Mouse (Mus musculus) megakaryocyte, embryonic 14.5 days (primary cell): ENCODE measurements around the gene Pip5k1b. TPM values are rescaled to one million over a fixed set of nuclear protein-coding genes. Genes with fewer than 3 reads are reported as not detected.
A peak's percentile ranks its signal among the peaks of the same experiment; 100 is the strongest.

Experiments used
- H3K27me3 ChIP-seq: replicated peaks from 2 replicates; pipeline ENCODE3; 2012; ENCODE audit warnings: inconsistent platforms
- H3K36me3 ChIP-seq: replicated peaks from 2 replicates; pipeline ENCODE3; 2012; ENCODE audit warnings: low read length, inconsistent platforms, mixed read lengths
- H3K4me1 ChIP-seq: 2 replicates; pipeline ENCODE4 v1.6.1; 2012; ENCODE audit warnings: inconsistent platforms
- H3K4me3 ChIP-seq: replicated peaks from 2 replicates; pipeline ENCODE3; 2012; ENCODE audit warnings: moderate library complexity, mild to moderate bottlenecking, inconsistent platforms
- H3K9me3 ChIP-seq: 2 replicates; pipeline ENCODE4 v1.6.1; 2012; ENCODE audit warnings: inconsistent platforms
- FLI1 ChIP-seq: IDR thresholded peaks from 2 replicates; pipeline ENCODE4 v1.6.1; 2012; ENCODE audit warnings: low read length, inconsistent platforms, mixed read lengths
- GATA1 ChIP-seq: IDR thresholded peaks from 3 replicates; pipeline ENCODE4 v1.6.1; 2012; ENCODE audit warnings: mixed read lengths, low read length, inconsistent platforms, borderline replicate concordance
- polyA plus RNA-seq: library from polyadenylated mRNA; stranded (reverse); fragments of >175 nt; gene quantifications from 2 replicates; pipeline ENCODE4 v1.2.3, GENCODE M21; 2012; ENCODE audit warnings: low replicate concordance; ENCODE audit not compliant: insufficient read depth

The Pip5k1b gene
- polyA plus RNA-seq, 1 experiment = 8.0 TPM

GRCm38 (mm10) chr19:24452441-24452898 is 103.2 kb downstream of the Pip5k1b start:
- H3K4me3 ChIP-seq = peak overlapping the region; percentile 62
- no peaks in the 10 kb centered on the region for H3K9me3 ChIP-seq
- no peaks in the 10 kb centered on the region for H3K27me3 ChIP-seq
- H3K36me3 ChIP-seq = peaks cover 26% of the 10 kb centered on the region
- H3K4me1 ChIP-seq = peaks cover 73% of the 10 kb centered on the region
- TF ChIP-seq GATA1 (no peak), FLI1 (no peak)

- Histone ChIP-seq H3K4me3 (no peak overlapping the region), H3K9me3 (no peaks in the 10 kb centered on the region), H3K27me3 (no peaks in the 10 kb centered on the region), H3K4me1 (peaks cover 72% of the 10 kb centered on the region), H3K36me3 (peaks cover 21% of the 10 kb centered on the region)
- TF ChIP-seq FLI1 (no peak), GATA1 (no peak)
These were observed 104.0 kb downstream of the Pip5k1b start for GRCm38 (mm10) chr19:24451626-24452025.

GRCm38 (mm10) chr19:24450740-24451139 is 104.9 kb downstream of the Pip5k1b start:
- no peaks in the 10 kb centered on the region for H3K9me3 ChIP-seq
- peaks cover 14% of the 10 kb centered on the region for H3K36me3 ChIP-seq
- peaks cover 70% of the 10 kb centered on the region for H3K4me1 ChIP-seq
- TF ChIP-seq FLI1 (no peak), GATA1 (no peak)
- no peak overlapping the region for H3K4me3 ChIP-seq
- no peaks in the 10 kb centered on the region for H3K27me3 ChIP-seq

GRCm38 (mm10) chr19:24444322-24444721 is 111.3 kb downstream of the Pip5k1b start:
- TF ChIP-seq FLI1 (no peak), GATA1 (no peak)
- H3K4me3 ChIP-seq = no peak overlapping the region
- peaks cover 29% of the 10 kb centered on the region for H3K36me3 ChIP-seq
- H3K9me3 ChIP-seq = no peaks in the 10 kb centered on the region
- H3K4me1 ChIP-seq = peaks cover 32% of the 10 kb centered on the region
- H3K27me3 ChIP-seq = no peaks in the 10 kb centered on the region

GRCm38 (mm10) chr19:24439715-24440114 is 116.0 kb downstream of the Pip5k1b start:
- TF ChIP-seq FLI1 = no peak
- no peak for TF ChIP-seq GATA1
- Histone ChIP-seq H3K4me1 (peaks cover 23% of the 10 kb centered on the region), H3K9me3 (no peaks in the 10 kb centered on the region), H3K36me3 (peaks cover 53% of the 10 kb centered on the region), H3K4me3 (no peak overlapping the region), H3K27me3 (no peaks in the 10 kb centered on the region)

- H3K27me3 ChIP-seq = no peaks in the 10 kb centered on the region
- H3K36me3 ChIP-seq = peaks cover 46% of the 10 kb centered on the region
- no peak overlapping the region for H3K4me3 ChIP-seq
- peaks cover 42% of the 10 kb centered on the region for H3K4me1 ChIP-seq
- TF ChIP-seq GATA1 (no peak), FLI1 (no peak)
- H3K9me3 ChIP-seq = no peaks in the 10 kb centered on the region
These were observed 121.4 kb downstream of the Pip5k1b start for GRCm38 (mm10) chr19:24434291-24434690.

GRCm38 (mm10) chr19:24432447-24432846 is 123.2 kb downstream of the Pip5k1b start:
- TF ChIP-seq GATA1 = no peak
- no peak for TF ChIP-seq FLI1
- peaks cover 32% of the 10 kb centered on the region for H3K4me1 ChIP-seq
- no peaks in the 10 kb centered on the region for H3K27me3 ChIP-seq
- H3K4me3 ChIP-seq = no peak overlapping the region
- H3K36me3 ChIP-seq = peaks cover 45% of the 10 kb centered on the region
- no peaks in the 10 kb centered on the region for H3K9me3 ChIP-seq

- TF ChIP-seq FLI1 (no peak), GATA1 (no peak)
- H3K4me3 ChIP-seq = no peak overlapping the region
- H3K4me1 ChIP-seq = peaks cover 33% of the 10 kb centered on the region
- no peaks in the 10 kb centered on the region for H3K27me3 ChIP-seq
- H3K36me3 ChIP-seq = peaks cover 48% of the 10 kb centered on the region
- no peaks in the 10 kb centered on the region for H3K9me3 ChIP-seq
These were observed 124.3 kb downstream of the Pip5k1b start for GRCm38 (mm10) chr19:24431381-24431780.

GRCm38 (mm10) chr19:24428011-24428410 is 127.7 kb downstream of the Pip5k1b start:
- peaks cover 34% of the 10 kb centered on the region for H3K36me3 ChIP-seq
- no peak for TF ChIP-seq FLI1
- no peaks in the 10 kb centered on the region for H3K27me3 ChIP-seq
- no peak overlapping the region for H3K4me3 ChIP-seq
- peaks cover 37% of the 10 kb centered on the region for H3K4me1 ChIP-seq
- no peaks in the 10 kb centered on the region for H3K9me3 ChIP-seq

- Histone ChIP-seq H3K27me3 (no peaks in the 10 kb centered on the region), H3K36me3 (peaks cover 39% of the 10 kb centered on the region), H3K4me3 (no peak overlapping the region), H3K4me1 (peaks cover 32% of the 10 kb centered on the region), H3K9me3 (no peaks in the 10 kb centered on the region)
- TF ChIP-seq FLI1 (no peak), GATA1 (no peak)
These were observed 128.4 kb downstream of the Pip5k1b start for GRCm38 (mm10) chr19:24427258-24427657.

- Histone ChIP-seq H3K4me1 (peaks cover 33% of the 10 kb centered on the region), H3K27me3 (no peaks in the 10 kb centered on the region), H3K4me3 (no peak overlapping the region), H3K9me3 (no peaks in the 10 kb centered on the region), H3K36me3 (peaks cover 44% of the 10 kb centered on the region)
- TF ChIP-seq GATA1 = no peak
- no peak for TF ChIP-seq FLI1
These were observed 128.9 kb downstream of the Pip5k1b start for GRCm38 (mm10) chr19:24426759-24427181.
